Mouse (Mus musculus): ENCODE results near the gene Sash1.
A peak's percentile ranks its signal among the peaks of the same experiment; 100 is the strongest.

Gene Sash1

GRCm38 (mm10) chr10:8898831-8899511 lies 13.1 kb upstream of the Sash1 start:
- DNase-seq (ENCODE audit: low spot score in 2 of 2), result no peak

GRCm38 (mm10) chr10:8898099-8898777 lies 12.4 kb upstream of the Sash1 start:
- no peak for DNase-seq (ENCODE audit: low spot score in 2 of 2)

- DNase-seq (ENCODE audit: low spot score in 2 of 2), result no peak
Observed at GRCm38 (mm10) chr10:8894965-8895515, 9.2 kb upstream of the Sash1 start.

- DNase-seq (ENCODE audit: low spot score in 2 of 2), result no peak
Observed at GRCm38 (mm10) chr10:8890511-8890910, 4.6 kb upstream of the Sash1 start.

GRCm38 (mm10) chr10:8889341-8889740 lies 3.5 kb upstream of the Sash1 start:
- DNase-seq (ENCODE audit: low spot score in 2 of 2), result no peak

- DNase-seq (ENCODE audit: low spot score in 2 of 2), result no peak
Observed at GRCm38 (mm10) chr10:8886528-8886854, 621 bp upstream of the Sash1 start.

GRCm38 (mm10) chr10:8885201-8885600 lies 669 bp downstream of the Sash1 start:
- peak in 1 of 2 experiments; percentile 18 for DNase-seq (ENCODE audit: low spot score in 2 of 2)

- DNase-seq (ENCODE audit: low spot score in 2 of 2), result no peak
Observed at GRCm38 (mm10) chr10:8884565-8884964, 1.3 kb downstream of the Sash1 start.

- DNase-seq (ENCODE audit: low spot score in 2 of 2), result no peak
Observed at GRCm38 (mm10) chr10:8883686-8884085, 2.2 kb downstream of the Sash1 start.

- DNase-seq (ENCODE audit: low spot score in 2 of 2), result peak in 1 of 2 experiments; percentile 46
Observed at GRCm38 (mm10) chr10:8881736-8882135, 4.1 kb downstream of the Sash1 start.

- DNase-seq (ENCODE audit: low spot score in 2 of 2), result no peak
Observed at GRCm38 (mm10) chr10:8880950-8881675, 4.8 kb downstream of the Sash1 start.

- no peak for DNase-seq (ENCODE audit: low spot score in 2 of 2)
Observed at GRCm38 (mm10) chr10:8878824-8879223, 7.0 kb downstream of the Sash1 start.

GRCm38 (mm10) chr10:8878381-8878780 lies 7.5 kb downstream of the Sash1 start:
- DNase-seq (ENCODE audit: low spot score in 2 of 2), result no peak

- DNase-seq (ENCODE audit: low spot score in 2 of 2), result peak; percentile 62 to 74
Observed at GRCm38 (mm10) chr10:8873631-8874370, 12.1 kb downstream of the Sash1 start.

GRCm38 (mm10) chr10:8872788-8873187 lies 13.1 kb downstream of the Sash1 start:
- no peak for DNase-seq (ENCODE audit: low spot score in 2 of 2)

- no peak for DNase-seq (ENCODE audit: low spot score in 2 of 2)
Observed at GRCm38 (mm10) chr10:8871935-8872334, 13.9 kb downstream of the Sash1 start.

GRCm38 (mm10) chr10:8870368-8870767 lies 15.5 kb downstream of the Sash1 start:
- DNase-seq (ENCODE audit: low spot score in 2 of 2), result peak; percentile 78 to 79

GRCm38 (mm10) chr10:8866062-8866642 lies 19.7 kb downstream of the Sash1 start:
- peak; percentile 88 to 94 for DNase-seq (ENCODE audit: low spot score in 2 of 2)

- DNase-seq (ENCODE audit: low spot score in 2 of 2), result no peak
Observed at GRCm38 (mm10) chr10:8860655-8861054, 25.2 kb downstream of the Sash1 start.

GRCm38 (mm10) chr10:8858718-8859117 lies 27.2 kb downstream of the Sash1 start:
- no peak for DNase-seq (ENCODE audit: low spot score in 2 of 2)

- DNase-seq (ENCODE audit: low spot score in 2 of 2), result no peak
Observed at GRCm38 (mm10) chr10:8856942-8857341, 28.9 kb downstream of the Sash1 start.

Measured in heart, adult 9 months (tissue).